Mouse (Mus musculus) liver, embryonic 15.5 days (tissue): ENCODE data around the gene Clybl. TPM values are rescaled to one million over a fixed set of nuclear protein-coding genes. Genes with fewer than 3 reads are reported as not detected.

Experiments used
- ATAC-seq: fragments of 200-750 bp; cut with Nextera tagmentation; 2 replicates; pipeline ENCODE4 v1.8.0; 2017; ENCODE audit warnings: moderate number of reproducible peaks, mild to moderate bottlenecking, moderate library complexity; ENCODE audit not compliant: insufficient read depth
- H3K27ac ChIP-seq: fragments of 300-500 bp; sonication (generic); replicated peaks from 2 replicates; pipeline ENCODE4 v1.5.1; 2015; ENCODE audit warnings: mild to moderate bottlenecking, inconsistent platforms
- H3K27me3 ChIP-seq: fragments of 300-500 bp; sonication (generic); 2 replicates; pipeline ENCODE4 v1.6.1; 2015; ENCODE audit warnings: mild to moderate bottlenecking, inconsistent platforms
- H3K36me3 ChIP-seq: fragments of 300-500 bp; sonication (generic); replicated peaks from 2 replicates; pipeline ENCODE4 v1.6.1; 2015; ENCODE audit warnings: moderate library complexity, mild to moderate bottlenecking, inconsistent platforms
- H3K4me1 ChIP-seq: fragments of 300-500 bp; sonication (generic); replicated peaks from 2 replicates; pipeline ENCODE4 v1.6.1; 2015; ENCODE audit warnings: inconsistent platforms
- H3K4me2 ChIP-seq: fragments of 300-500 bp; sonication (generic); 2 replicates; pipeline ENCODE4 v1.6.1; 2015; ENCODE audit warnings: moderate library complexity, mild to moderate bottlenecking, inconsistent platforms
- H3K4me3 ChIP-seq: fragments of 300-500 bp; sonication (generic); replicated peaks from 2 replicates; pipeline ENCODE4 v1.5.1; 2015; ENCODE audit warnings: mild to moderate bottlenecking, inconsistent platforms
- H3K9ac ChIP-seq: fragments of 300-500 bp; sonication (generic); 2 replicates; pipeline ENCODE4 v1.6.1; 2015; ENCODE audit warnings: moderate library complexity, mild to moderate bottlenecking, inconsistent platforms
- H3K9me3 ChIP-seq: fragments of 300-500 bp; sonication (generic); replicated peaks from 2 replicates; pipeline ENCODE4 v1.6.1; 2016; ENCODE audit warnings: inconsistent platforms
- WGBS: fragments of 180-500 bp; shearing (Covaris S2); methylation state at CpG from one replicate; pipeline ENCODE4 v1.1.7; 2015; ENCODE audit warnings: mixed read lengths; ENCODE audit not compliant: insufficient replicate concordance; 5-methylcytosine and 5-hydroxymethylcytosine counted together
- polyA plus RNA-seq: library from polyadenylated mRNA; unstranded; fragments of >200 nt; fragmentation: Nextera tagmentation; extraction: Ambion mirVana; gene quantifications from 2 replicates; pipeline ENCODE4 v1.2.1, GENCODE M21; 2015

Gene Clybl
- polyA plus RNA-seq, 1 experiment from 2014 or later, result 23.6 TPM

DNA sequence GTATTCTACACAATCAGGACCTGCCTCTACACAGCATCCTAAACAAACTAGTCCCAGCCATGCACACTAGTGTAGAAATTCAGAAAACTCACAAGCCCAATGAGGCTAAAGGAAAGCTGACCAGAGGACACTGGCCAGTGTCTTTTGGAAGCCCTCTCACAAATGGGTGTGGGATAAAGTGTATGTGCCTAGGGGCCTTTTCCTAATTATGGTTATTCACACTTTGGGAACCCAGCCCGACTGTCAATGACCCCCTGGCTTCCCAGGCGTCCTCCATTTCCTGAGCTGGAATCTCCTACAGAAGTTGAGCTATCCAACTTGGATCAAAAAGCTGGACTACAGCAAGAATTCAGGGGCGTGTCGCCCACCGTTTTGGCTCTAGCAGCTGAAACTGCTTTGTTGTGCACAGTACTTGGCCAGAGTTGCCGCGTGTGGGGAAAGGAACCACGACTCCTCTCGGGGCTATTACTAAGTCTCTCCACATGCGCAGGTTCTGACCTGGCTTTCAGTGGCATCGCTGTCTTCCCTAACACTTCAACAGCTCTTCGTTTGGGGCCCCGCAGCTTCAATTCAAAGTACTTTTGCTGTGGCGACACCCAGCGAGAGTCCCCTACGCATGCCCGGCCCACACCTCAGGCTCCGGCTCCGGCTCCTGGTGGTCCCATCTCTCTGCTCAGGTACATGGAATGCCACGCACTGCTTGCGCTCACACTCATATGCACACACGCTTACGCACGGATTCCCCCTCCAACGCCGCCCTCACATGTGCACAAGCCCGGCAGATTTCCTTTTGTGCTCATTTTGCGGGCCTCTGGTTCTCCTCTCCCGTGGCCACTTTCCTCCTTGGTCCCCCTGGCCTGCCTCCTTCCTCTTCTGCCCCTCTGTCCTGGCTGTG, 268.3 kb downstream of the Clybl start:
- ATAC-seq, result no peak
- Histone ChIP-seq H3K4me1 (peaks cover 9% of the 10 kb centered on the region), H3K4me3 (0 out of 2 replicates have a peak overlapping the region, but pooled peaks have one; percentile 23), H3K27ac (no peak overlapping the region), H3K36me3 (no peaks in the 10 kb centered on the region), H3K4me2 (no peak overlapping the region; the same call in 1 of the 2 replicates), H3K27me3 (peaks cover 80% of the 10 kb centered on the region), H3K9me3 (no peaks in the 10 kb centered on the region), H3K9ac (no peak overlapping the region)
- WGBS, result 6% methylated on average over 29 of the region's 29 CpGs

DNA sequence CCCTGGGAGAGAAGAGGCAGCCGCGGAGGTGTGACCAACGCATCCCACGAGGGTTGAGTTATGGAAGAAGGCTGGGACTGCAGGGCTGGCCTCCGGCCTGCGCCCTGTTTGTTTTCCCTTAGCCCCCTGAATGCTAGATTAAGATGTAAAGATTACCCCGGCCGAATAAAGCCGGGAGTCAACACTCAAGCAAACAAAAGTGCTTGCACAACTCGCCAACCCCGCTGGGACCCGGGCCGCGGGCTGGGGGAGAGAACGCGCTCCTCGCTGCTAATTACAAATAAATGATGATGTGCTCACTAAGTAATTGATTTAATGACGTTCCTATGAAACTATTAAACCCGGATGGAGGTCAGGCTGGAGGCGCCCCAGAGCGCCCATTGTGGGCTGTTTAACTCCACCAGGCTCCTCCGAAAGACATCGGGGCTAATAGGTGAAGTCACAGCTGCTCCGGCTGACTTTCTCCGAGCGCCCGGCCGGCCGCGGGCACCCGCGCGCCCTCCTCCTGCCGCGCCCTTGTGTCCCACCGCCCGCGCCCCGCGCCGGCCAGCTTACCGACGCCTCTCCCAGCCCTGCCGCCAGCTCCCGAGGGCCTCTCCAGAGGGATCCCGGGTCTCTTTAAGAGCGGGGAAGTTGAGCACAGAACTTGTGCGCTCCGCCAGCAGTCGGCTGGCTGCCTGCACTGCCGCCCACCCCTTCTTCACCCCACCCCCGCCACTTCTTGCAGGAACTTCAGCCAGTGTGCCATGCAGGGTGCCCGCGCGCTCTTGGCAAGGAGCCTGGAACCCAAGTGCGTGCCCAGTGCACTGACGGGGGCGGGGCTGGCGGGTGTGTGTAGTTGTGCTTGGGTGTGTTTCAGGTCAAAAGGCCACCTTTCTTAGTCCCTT, 269.2 kb downstream of the Clybl start, which contains the start of gene Gm5089:
Gene Gm5089 (minus strand): TSS at position 620 of the 887 bp plus-strand sequence.
- H3K27me3 ChIP-seq, result peaks cover 89% of the 10 kb centered on the region
- H3K4me1 ChIP-seq, result peaks cover 9% of the 10 kb centered on the region
- no peak for ATAC-seq
- H3K9me3 ChIP-seq, result no peaks in the 10 kb centered on the region
- 2% methylated on average over 59 of the region's 59 CpGs for WGBS
- H3K4me2 ChIP-seq, result peak within 1 kb of the TSS; percentile 51
- no peak within 1 kb of the TSS for H3K9ac ChIP-seq
- peak within 1 kb of the TSS; percentile 23 for H3K4me3 ChIP-seq
- no peaks in the 10 kb centered on the region for H3K36me3 ChIP-seq
- no peak within 1 kb of the TSS for H3K27ac ChIP-seq

DNA sequence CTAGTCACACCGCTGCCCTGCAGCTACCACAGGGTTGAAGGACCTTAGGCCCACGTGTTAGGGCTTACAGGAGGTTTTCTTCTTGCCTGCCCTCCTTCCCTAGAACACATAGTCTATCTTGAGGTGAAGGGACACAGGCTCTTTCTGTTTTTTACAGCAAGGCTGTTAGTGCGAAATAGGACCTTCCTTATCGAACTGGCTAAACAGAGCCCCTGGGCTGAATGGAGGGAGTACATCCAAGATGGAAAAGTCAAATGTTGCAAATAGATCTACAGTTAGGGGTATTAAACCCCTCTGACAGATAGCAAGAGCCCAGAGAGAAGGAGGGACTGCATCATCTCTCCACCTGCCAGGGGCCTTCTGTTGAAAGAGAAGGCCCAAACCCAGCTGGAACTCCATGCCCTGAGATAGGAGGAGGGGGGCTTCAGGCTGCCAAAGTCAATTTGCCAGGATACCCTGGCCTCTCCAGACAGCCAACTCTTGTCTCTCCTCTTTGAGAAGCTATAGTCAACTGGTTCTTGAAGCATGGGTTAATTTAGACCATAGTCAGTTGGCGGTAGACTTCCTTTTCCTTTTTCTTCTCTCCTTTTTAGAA, 270.1 kb downstream of the Clybl start:
- no peak overlapping the region for H3K4me3 ChIP-seq
- H3K4me1 ChIP-seq, result peaks cover 9% of the 10 kb centered on the region
- no peaks in the 10 kb centered on the region for H3K9me3 ChIP-seq
- H3K27ac ChIP-seq, result no peak overlapping the region
- no peaks in the 10 kb centered on the region for H3K36me3 ChIP-seq
- peaks cover 89% of the 10 kb centered on the region for H3K27me3 ChIP-seq
- WGBS, result 49% methylated on average over 5 of the region's 5 CpGs
- ATAC-seq, result no peak
- no peak overlapping the region for H3K9ac ChIP-seq
- H3K4me2 ChIP-seq, result no peak overlapping the region

Other genes starting within 250 kb of the Clybl start
- 1.3 and 1.5 TPM in 2 replicates for gene Gpr183, start 216.5 kb upstream of the Clybl start, polyA plus RNA-seq
- not detected in 2 replicates for gene Timm8a2, start 147.0 kb upstream of the Clybl start, polyA plus RNA-seq
- gene Tm9sf2, start 74.7 kb upstream of the Clybl start, polyA plus RNA-seq, result 72.6 and 75.0 TPM in 2 replicates